Mouse (Mus musculus) embryonic stem cell, embryonic (primary cell): ENCODE results near the gene Rpp25l.
"Not testable (repeated sequence)": the region's sequence is repeated elsewhere in the genome, so short reads cannot be mapped to it uniquely, and the experiment has no call there.

ENCODE experiments used
- CTCF ChIA-PET, 4 experiments: fragments of 300-600 bp in 2 of 4; fragments of 350-600 bp in 2 of 4; sonication (Branson Sonifier 250); formaldehyde crosslinking; loops; one replicate each; lab custom pipeline; 2022; ENCODE audit warnings: inconsistent platforms in 2 of 4; lab: Charles Lee
- POLR2A ChIA-PET, 4 experiments: fragments of 300-600 bp in 2 of 4; fragments of 350-600 bp in 2 of 4; sonication (Branson Sonifier 250); formaldehyde crosslinking; loops; one replicate each; lab custom pipeline; 2022; ENCODE audit warnings: antibody characterized with exemption in 4 of 4, inconsistent platforms in 1 of 4; lab: Charles Lee

The Rpp25l gene

DNA sequence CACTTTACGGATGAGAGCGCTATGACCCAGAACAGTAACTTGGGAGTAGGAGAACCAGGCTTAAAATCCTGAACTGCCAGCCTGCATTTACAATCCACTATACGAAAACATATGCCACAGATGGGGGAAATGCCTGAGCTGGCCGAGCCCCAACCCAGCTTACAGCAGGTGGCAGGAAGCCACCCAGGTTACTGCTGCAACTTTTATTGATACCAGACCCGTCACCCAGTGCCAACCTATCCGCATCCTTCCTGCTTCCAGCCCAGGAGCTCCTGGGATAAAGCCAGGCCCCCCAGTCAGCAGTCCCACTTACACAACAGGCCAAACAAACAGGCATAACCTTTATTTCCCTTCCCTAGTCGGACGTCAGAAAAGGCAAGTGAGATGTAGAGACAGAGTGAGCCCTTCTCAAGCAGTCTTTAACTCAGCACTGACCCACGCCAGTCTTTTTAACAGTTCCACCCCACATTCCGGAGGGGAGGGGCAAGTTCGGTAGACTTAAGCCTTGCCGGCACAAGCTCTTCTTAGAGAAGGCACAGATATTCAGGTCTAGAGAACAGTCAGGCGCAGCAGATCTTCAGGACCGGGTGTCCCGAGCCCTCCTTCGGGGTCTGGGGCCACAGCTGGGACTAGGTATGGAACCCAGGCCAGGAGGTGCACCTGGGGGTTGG is 1.5 kb downstream of the Rpp25l start:
- ChIA-PET CTCF (interaction anchor here in 3 of 4 experiments (0.6 to 3.8 kb wide), 14 partner anchors 10 to 306 kb away, joined by 3 to 21 read pairs (median 4); partner anchors contain the start of genes AI464131 (in 1 of the 3), Dnaic1 (in 1 of the 3) and Fam219a (in 1 of the 3)), POLR2A (interaction anchor here in 3 of 4 experiments (0.6 to 4.6 kb wide), 20 partner anchors 8 to 247 kb away, joined by 3 to 45 read pairs (median 4); partner anchors contain the start of genes Dctn3 (in 2 of the 3), AI464131 (in 1 of the 3), Fam219a (in 1 of the 3) and Kif24 (in 1 of the 3))

DNA sequence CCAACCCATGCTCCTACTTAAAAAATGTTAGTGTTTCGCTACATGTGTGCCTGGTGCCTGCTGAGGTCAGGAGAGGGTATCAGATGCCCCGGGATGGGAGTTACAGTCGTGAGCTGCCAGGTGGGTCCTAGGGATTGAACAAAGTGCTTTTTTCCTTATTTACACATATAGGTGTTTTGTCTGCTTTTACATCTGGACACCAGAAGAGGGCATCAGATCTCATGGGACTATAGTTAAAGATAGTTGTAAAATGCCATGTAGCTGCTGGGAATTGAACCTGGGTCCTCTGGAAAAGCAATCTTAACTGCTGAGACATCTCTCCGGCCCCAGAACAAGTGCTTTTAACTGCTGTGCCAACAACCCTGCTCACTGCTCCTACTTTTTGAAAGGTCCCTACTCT is 3.1 kb downstream of the Rpp25l start:
- CTCF ChIA-PET: interaction anchor here in 3 of 4 experiments (0.6 to 3.8 kb wide), 11 partner anchors 27 to 1478 kb away, joined by 3 to 21 read pairs (median 3); partner anchors contain the start of genes AI464131 (in 1 of the 3) and Ubap1 (in 1 of the 3)

DNA sequence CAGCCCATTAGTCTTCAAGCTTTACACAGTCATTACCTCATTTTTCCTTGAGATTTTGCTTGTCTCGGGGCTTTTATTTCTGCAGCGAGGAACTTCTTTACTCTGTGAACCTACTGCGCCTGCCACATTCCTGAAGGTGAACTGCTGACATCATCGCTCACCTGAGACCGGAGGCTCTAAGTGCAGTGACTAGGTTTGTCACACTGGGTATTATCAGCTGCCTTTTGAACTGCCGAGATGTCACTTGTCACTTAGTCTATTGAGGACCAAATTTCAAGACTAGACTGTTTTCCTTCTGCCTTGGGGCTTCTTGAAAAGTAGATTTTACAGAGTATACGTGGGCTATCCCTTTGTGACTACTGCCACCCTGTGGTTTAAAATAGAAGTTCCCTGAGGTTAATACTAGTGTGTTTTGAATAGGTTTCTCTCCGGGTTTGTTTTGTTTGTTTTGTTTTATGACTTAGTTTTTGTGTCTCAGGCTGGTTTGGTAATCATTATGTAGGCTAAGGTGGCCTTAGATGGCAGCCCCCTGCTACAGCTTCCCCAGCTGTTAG is 5.1 kb downstream of the Rpp25l start:
- CTCF ChIA-PET: interaction anchor here (0.7 to 2.9 kb wide), 31 partner anchors 11 to 657 kb away, joined by 3 to 34 read pairs (median 4); partner anchors contain the start of genes AI464131 (in 2 of the 4), Cntfr (in 1 of the 4), Dnaic1 (in 1 of the 4) and Enho (in 1 of the 4)
- POLR2A ChIA-PET: interaction anchor here in 2 of 4 experiments (1.1 to 2.0 kb wide), 9 partner anchors 16 to 240 kb away, joined by 3 to 8 read pairs (median 4); partner anchors contain the start of genes Arid3c (in 1 of the 2), Dnaic1 (in 1 of the 2) and Fam219a (in 1 of the 2)

More for the DNA sequence above, 3.1 kb downstream of the Rpp25l start:
- POLR2A ChIA-PET: interaction anchor here in 2 of 4 experiments (0.9 to 4.6 kb wide), 3 partner anchors 29 to 207 kb away, joined by 3 to 45 read pairs (median 3); partner anchors contain the start of gene AI464131 (in 1 of the 2)

DNA sequence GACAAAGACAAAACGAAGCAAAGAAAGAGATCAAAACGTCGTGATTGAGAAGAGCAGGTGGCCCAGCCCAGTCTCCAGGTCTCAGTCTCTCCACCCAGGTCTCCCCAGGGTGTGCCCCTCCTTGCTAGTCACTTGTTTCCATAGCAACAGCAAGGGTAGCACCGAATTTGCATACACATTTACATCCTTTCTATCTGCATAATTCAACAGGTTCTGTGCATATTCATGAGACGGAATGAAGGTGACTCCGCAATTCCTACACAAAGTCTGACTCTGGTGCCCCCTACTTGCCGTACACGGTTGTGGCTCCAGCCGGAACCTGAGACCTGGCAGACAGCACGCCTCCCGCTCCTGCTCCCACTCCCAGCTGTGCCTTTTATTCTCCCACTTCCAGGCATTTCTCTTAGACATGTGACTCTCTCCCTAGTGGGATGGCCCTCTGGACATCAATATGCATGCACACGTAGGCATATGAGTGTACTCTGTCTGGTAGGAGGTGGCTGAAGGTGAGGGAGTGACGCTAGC is 6.3 kb downstream of the Rpp25l start:
- POLR2A ChIA-PET: interaction anchor here in 3 of 4 experiments (0.7 to 2.0 kb wide), 20 partner anchors 17 to 651 kb away, joined by 3 to 8 read pairs (median 4); partner anchors contain the start of genes Dnaic1 (in 3 of the 3), Fam219a (in 3 of the 3), AI464131 (in 1 of the 3) and Arid3c (in 1 of the 3)
- CTCF ChIA-PET: interaction anchor here (0.5 to 2.9 kb wide), 55 partner anchors 9 to 656 kb away, joined by 3 to 34 read pairs (median 4); partner anchors contain the start of genes AI464131 (in 2 of the 4), Cntfr (in 2 of the 4), Dnaic1 (in 2 of the 4) and Fam219a (in 2 of the 4)

DNA sequence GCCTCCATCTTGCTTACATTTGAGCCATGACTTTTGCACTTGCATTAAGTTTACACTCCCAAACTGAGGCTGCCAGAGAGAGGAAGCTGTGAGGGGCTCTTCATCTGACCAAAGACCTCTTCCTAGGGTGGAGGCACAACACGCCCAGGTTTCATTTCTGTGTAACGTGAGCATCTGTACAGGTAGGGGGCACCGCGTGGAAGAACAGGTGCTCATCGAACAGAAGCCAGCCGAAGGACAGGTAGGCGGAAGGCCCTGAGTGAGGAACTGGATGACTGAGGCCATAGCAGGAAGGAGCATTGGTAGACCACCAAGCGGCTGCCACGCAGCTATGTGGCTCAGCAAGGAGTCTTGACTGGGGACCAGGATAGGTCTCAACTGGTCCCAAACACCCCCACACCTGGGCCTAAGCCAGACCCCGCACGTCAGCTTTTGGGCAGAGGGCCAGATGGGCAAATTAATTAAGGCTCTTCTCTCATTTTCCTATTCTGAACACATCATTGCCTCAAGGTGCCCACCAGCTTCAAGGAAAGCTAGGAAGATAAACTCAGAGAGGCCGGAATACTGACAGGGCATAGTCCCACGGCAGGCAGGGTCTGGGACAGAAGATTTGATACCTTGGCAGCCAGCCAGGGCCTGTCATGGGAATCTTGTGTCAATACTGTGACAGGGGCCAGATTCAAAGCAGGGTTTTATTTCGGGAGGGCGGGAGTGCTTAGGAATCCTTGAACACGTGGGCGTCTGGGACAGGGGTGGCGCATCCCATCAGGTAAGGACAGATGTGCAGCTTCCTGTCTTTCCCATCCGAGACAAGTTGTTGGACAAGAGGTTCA is 7.2 kb downstream of the Rpp25l start:
- POLR2A ChIA-PET: interaction anchor here in 2 of 4 experiments (0.6 to 1.6 kb wide), 7 partner anchors 20 to 605 kb away, joined by 3 to 6 read pairs (median 4); partner anchors contain the start of genes AI464131 (in 1 of the 2), Dnaic1 (in 1 of the 2) and Fam219a (in 1 of the 2)

DNA sequence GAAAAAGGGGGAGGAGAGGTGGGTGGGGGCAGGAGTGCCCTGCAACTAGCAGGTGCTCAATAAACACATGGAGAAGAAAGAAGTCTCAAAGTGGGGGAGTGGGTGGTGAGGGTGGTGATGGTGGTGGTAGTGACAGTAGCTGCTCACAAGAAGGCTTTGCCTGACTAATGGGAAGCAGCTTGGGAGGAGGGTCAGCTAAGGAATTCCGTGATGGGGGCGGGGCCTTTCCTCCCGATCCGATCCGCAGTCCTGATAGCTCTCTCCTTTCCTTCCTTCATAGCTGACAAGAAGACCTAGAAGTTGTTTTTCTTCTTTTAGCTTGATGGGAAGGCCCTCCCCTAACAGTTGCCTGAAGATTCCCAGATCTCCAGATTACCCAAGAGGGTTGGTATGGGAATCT is 8.7 kb downstream of the Rpp25l start:
- POLR2A ChIA-PET: interaction anchor here in 3 of 4 experiments (0.9 to 1.7 kb wide), 7 partner anchors 8 to 240 kb away, joined by 3 to 7 read pairs (median 4); partner anchors contain the start of genes Rpp25l (in 2 of the 3), AI464131 (in 1 of the 3), Kif24 (in 1 of the 3) and Nudt2 (in 1 of the 3)
- CTCF ChIA-PET: interaction anchor here in 2 of 4 experiments (0.9 to 2.5 kb wide), 4 partner anchors 10 to 236 kb away, joined by 3 to 10 read pairs (median 5); no protein-coding TSS in a partner anchor

More for the DNA sequence above, 7.2 kb downstream of the Rpp25l start:
- CTCF ChIA-PET: interaction anchor here (0.6 to 2.9 kb wide), 20 partner anchors 8 to 208 kb away, joined by 3 to 34 read pairs (median 4); partner anchors contain the start of genes AI464131 (in 1 of the 4) and Cntfr (in 1 of the 4)

DNA sequence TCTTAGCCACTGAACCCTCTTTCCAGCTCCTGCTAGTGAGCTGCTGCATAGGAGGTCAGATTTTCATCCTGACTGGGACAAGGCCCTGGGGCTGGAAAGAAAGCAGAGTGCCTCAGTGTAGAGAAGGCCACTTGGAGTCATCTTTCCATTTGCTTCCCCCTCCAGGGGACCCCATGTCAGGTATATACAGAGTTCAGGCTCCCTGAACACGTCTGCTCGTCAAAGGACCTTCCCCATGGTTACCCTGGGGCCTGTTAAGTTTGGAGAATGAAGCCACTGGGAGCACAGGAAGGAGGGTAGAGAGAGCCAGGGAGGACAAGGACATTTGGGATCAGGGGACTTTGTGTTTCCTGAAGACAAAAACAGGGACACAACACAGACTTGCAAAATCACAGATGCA is 11.1 kb downstream of the Rpp25l start:
- POLR2A ChIA-PET, CTCF ChIA-PET: not testable (repeated sequence)

DNA sequence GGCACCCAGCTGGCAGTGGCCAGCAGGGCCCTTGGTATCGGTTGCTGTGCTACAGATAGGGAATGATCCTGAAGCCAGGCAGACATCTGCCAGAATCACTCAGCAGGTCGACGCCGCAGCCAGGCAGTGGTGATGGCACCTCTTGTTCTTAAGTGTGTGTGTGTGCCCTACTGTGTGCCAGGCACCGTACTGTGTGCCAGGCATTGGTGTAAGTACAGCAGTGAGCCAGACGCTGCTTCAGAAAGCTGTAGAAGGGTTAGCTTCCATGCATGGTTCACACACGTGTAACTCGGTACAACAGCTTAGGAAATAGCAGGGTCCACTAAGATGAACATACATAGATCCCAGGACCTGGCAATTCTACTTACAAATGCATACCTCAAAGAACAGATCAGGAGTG is 13.1 kb downstream of the Rpp25l start:
- CTCF ChIA-PET, POLR2A ChIA-PET: not testable (repeated sequence)

DNA sequence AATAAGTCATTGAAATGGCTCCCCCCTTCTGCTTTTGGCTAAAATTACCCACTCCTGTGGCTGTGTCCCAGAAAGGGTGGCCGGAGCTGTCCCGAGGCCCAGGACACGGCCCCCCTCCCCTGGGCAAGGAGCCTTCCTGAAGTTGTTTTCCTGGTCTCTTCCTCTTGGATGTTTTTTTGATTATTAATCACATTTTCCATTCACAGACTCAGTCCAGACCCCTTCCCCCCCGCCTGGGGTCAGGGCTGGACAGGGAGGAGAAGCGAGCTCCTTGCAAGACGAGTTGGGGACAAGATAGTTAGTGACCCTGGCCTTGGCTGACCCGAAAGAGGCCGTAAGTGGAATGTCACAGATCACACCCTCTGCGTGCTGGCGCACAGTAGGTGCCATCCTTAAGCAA is 13.6 kb downstream of the Rpp25l start, which contains the start of gene Il11ra1:
Gene Il11ra1 (plus strand): TSS at position 207 of the 400 bp plus-strand sequence.
- CTCF ChIA-PET: interaction anchor here in 1 of 4 experiments (0.5 kb wide), 1 partner anchor 195 kb away, joined by 4 read pairs; no protein-coding TSS in a partner anchor
- POLR2A ChIA-PET: not testable (repeated sequence)

DNA sequence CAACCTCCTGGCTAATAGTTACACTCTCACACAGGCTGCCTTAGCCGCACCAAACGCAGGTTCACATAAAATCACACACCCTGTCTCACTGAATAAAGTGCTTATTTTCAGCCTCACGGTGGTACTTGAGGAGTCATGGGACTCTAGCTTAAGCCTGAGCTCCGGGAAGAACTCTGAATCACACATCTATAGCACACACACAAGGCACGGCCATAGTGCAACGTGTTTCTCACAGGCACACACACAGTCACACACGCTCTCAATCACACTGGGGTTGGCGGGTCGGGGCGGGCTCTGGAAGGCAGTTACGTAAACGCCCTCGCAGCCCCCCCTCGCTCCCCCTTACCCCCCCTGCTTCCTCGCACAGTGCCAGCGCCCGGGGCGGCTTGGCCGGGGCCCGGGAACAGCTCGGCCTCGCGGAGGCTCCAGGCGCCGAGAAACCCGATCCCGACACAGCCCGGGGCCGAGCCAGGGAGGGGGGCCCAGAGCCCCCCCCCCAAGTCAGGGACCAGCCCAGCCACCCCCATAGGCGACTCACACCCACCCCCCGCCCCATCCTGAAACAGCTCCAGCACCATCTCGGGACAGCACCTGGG is 14.8 kb downstream of the Rpp25l start:
- CTCF ChIA-PET: interaction anchor here in 2 of 4 experiments (1.2 to 2.2 kb wide), 3 partner anchors 9 to 229 kb away, joined by 4 to 6 read pairs (median 5); no protein-coding TSS in a partner anchor
- POLR2A ChIA-PET: not testable (repeated sequence)

DNA sequence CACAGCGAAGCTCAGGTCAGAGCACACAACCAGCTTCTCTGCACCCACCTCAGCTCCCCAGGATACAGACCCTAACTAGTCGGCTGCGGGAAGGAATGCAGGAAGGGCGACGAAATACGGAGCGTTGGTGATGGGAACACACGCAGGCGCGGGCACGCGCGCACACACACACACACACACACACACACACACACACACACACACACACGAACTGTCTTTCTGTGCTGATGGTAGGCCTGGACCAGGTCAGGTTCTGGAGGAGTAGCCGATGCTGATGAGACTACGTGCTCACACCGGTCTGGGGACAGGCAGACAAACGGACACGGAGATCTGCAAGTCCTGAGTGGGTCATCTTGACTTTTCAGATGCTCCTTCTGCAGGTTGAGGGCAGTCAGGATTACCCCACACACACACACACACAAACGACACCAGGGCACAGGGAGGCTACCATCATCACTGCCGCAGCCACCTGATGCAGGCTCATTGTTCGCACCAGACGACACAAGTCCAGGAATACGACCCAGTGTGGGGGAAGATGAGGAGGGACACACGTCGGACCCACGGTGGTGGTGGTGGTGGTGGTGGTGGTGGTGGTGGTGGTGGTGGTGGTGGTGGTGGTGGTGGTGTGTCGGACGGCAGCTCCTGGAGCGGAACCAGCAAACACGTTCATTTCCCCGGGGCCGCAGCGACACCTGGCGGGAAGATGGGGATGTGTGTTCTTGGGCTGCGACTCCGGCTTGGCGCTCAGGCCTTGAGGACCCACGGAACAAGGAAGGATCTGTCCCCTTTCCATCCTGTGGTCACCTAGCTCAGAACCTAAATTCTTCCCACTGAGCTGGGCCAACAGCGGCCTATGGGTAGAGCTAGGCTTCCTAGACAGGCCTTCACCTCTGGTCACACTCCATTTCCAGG is 16.1 kb downstream of the Rpp25l start, which contains the start of gene Cntfr:
Gene Cntfr (minus strand): TSS at position 160 of the 912 bp plus-strand sequence.
- ChIA-PET CTCF (interaction anchor here in 3 of 4 experiments (0.6 to 2.2 kb wide), 13 partner anchors 9 to 228 kb away, joined by 3 to 8 read pairs (median 5); partner anchors contain the start of genes Dnaic1 (in 1 of the 3) and Fam219a (in 1 of the 3)), POLR2A (interaction anchor here in 1 of 4 experiments (0.7 kb wide), 1 partner anchor 749 kb away, joined by 12 read pairs; the partner anchor contains the start of gene Chmp5)

DNA sequence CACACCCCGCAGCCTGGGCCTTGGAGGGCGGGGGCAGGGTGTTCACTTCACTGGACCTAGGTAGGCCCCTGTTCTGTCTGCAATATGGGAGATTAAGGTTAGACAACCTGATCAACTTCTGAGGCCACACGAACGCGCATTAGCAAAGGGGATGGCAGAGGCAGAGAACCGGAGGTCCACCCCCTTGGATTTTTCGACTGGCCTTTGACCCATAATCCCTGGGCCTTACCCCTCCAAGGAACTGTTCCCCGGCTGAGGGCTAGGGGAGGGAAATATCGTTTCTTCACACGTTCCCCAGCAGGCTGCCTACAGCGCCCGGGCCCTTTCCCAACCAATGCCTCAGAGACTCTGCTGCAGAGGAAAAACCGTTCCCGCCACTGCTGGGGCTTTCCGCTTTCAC is 16.9 kb downstream of the Rpp25l start:
- POLR2A ChIA-PET: interaction anchor here in 1 of 4 experiments (0.7 kb wide), 1 partner anchor 748 kb away, joined by 12 read pairs; the partner anchor contains the start of gene Chmp5
- CTCF ChIA-PET: interaction anchor here in 3 of 4 experiments (0.6 to 2.2 kb wide), 13 partner anchors 10 to 199 kb away, joined by 3 to 8 read pairs (median 4); partner anchors contain the start of genes Dnaic1 (in 1 of the 3) and Fam219a (in 1 of the 3)

DNA sequence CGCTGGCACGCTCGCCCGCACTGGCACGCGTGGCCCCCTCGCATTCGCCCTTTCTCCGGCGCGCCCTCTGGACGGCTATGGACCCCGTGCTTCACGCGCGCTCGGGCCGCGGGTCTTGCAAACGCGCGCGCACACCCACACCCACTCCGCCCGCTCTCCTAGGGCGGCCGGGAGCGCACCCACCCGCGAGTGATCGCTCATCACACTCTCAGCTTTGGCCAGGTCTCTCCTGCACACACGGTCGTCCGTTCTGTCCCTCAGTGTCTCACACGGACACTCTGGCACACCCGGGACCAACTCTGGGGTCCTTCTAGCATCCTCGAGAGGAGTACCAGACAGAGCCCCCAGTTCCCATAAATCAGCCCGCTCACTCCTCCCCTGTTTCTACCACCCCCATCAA is 17.5 kb downstream of the Rpp25l start:
- CTCF ChIA-PET: interaction anchor here in 1 of 4 experiments (0.7 kb wide), 1 partner anchor 199 kb away, joined by 3 read pairs; no protein-coding TSS in a partner anchor
- POLR2A ChIA-PET: not testable (repeated sequence)

DNA sequence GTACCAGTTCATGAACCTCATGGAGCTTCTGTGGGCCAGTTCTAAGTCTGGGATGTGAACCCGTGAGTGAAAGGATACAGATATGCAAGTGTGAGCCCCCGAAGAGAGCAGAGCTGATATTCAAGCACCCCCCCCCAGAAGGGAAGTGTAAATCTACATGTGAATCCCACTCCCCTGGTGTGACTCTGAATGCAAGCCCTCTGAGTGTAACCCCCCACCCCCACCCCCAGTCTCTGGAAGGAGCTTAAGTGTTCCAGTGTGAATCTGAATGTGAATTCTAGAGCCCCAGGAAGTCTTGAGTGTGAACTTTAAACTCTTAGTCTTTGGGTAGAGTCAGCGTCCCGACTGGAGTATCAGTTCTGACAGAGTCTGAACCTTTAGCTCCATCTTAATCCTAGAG is 19.8 kb downstream of the Rpp25l start:
- ChIA-PET CTCF (interaction anchor here in 2 of 4 experiments (0.5 to 0.9 kb wide), 5 partner anchors 39 to 1261 kb away, joined by 3 to 8 read pairs (median 3); partner anchors contain the start of gene Kif24 (in 1 of the 2)), POLR2A (interaction anchor here in 2 of 4 experiments (0.6 to 1.1 kb wide), 4 partner anchors 17 to 1208 kb away, joined by 3 to 9 read pairs (median 4); no protein-coding TSS in a partner anchor)

DNA sequence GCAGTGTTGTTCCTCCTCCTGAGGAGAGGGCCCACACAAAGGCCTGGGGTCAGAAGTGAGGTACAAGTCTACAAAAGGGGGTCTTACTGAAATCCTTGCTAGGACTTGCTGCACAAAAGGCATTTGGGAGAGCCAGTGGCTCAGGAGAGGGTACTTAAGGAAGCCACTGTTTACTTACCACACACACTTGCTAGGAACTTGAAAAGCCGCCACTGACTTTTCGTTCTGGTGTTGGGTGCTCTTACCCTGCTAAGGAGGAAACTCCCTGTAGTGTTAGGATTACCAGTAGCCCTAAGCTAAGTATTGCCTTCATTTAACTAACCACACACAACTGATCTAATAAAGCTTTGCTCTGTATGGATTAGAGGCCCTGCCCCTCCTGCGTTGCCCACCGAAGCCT is 23.3 kb downstream of the Rpp25l start:
- CTCF ChIA-PET, POLR2A ChIA-PET: not testable (repeated sequence)
